Mouse (Mus musculus) testis, postnatal 10 days (tissue): ENCODE data around the gene Zfp800.
A peak's percentile ranks its signal among the peaks of the same experiment; 100 is the strongest.

Source experiments
- DNase-seq: peaks from one replicate; pipeline ENCODE4 v3.0.0; 2021; ENCODE audit warnings: low spot score

Gene Zfp800

GRCm38 (mm10) chr6:28397681-28398203 lies at the start of gene Zfp800:
Gene Zfp800 (minus strand): TSS chr6:28398005.
- DNase-seq: no peak

- DNase-seq: no peak
Observed at GRCm38 (mm10) chr6:28431538-28431855, 33.7 kb upstream of the Zfp800 start.

GRCm38 (mm10) chr6:28430795-28431537 lies 33.2 kb upstream of the Zfp800 start:
- no peak for DNase-seq

DNA sequence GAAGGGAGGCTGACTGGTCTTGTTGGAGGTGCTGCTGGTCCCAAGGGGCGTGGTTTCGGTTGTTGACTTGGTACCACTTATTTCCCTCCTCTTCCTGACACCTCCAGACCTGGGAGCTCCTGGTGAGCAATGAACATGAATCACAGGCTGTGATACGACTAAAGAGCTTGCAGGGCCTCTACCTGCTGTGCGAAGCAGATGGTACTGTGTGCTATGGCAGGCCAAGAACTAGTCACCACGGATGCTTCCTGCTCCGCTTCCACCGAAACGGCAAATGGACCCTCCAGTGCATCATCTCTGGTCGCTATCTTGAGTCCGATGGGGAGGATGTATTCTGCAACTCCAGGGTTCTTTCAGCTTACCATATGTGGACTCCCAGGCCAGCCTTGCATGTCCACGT lies 32.1 kb upstream of the Zfp800 start:
- DNase-seq: no peak

DNA sequence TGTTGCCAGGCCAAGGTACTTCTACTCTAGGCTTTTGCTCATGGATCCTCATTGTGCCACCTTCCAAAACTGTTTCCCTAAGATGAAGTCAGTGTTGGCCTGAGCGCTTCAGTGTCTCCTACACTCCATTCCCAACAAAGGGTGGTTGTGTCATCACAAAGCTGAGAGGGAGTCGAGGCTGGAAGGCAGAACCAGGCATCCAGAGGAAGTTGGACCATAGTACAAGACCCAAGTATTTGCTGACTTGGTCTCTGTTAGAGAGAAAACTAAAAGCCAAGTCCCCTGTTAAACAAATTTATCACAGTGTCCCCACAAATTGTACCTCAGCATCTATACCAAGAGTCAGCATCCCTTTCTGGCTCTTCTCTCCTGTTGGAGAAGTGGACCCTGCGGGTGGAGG lies 30.5 kb upstream of the Zfp800 start, which contains the start of gene Gcc1:
TSS of gene Gcc1 (minus strand) at position 101 of the 400 bp plus-strand sequence.
- DNase-seq: no peak

DNA sequence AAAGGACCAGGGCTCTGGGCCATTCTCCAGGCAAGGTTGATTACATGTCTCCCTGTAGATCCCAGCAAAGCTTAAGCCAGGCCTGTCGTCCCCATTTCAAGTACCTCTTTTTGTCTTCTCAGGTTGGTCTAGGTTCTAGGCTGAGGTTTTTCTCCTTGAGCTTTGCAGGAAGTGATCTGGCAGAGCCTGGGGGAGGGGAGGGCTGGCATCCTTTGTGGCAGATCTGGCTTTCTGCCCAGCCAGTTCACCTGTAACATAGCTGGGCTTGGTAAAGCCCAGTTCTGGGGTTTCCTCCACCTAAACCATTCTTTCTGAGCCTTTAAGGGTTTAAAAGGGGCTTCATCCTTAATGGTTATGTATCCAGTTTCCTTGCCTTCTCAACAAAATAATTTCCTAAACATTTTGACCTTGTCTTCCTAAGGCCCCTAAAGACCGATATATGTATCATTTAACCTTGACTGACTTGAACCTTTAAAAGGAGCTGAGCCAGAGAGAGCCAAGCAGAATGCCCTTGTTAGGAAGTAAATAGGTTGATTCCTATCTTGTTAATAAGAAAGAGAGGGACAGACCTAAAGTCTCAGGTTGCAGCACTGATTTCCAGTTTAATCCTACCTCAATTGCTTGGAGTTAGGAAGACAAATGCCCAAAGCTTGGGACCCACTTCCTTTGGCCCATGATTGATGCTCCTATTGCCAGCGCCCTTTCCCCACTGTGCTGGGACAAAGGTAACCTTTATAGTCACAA lies 29.5 kb upstream of the Zfp800 start, which contains the start of gene Fscn3:
TSS of gene Fscn3 (plus strand) at position 694 of the 744 bp plus-strand sequence.
- no peak for DNase-seq

DNA sequence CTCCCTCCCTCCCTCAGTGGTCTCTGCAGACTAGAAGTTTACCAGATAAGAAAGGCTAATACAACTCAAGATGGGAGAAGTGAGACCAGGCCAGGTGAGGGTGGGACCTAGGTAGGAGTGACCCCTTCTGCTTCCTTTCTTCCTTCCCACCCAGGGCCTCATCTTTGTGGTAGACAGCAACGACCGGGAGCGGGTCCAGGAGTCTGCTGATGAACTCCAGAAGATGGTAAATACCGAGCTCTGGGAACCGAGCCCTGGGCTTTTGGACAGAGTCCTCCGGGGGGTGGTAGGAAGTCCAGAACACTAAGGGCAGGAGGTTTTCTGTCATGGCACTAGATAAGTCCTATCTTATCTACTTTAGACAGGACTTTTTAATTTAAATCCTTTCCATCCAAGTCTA lies 27.2 kb upstream of the Zfp800 start:
- DNase-seq: no peak

DNA sequence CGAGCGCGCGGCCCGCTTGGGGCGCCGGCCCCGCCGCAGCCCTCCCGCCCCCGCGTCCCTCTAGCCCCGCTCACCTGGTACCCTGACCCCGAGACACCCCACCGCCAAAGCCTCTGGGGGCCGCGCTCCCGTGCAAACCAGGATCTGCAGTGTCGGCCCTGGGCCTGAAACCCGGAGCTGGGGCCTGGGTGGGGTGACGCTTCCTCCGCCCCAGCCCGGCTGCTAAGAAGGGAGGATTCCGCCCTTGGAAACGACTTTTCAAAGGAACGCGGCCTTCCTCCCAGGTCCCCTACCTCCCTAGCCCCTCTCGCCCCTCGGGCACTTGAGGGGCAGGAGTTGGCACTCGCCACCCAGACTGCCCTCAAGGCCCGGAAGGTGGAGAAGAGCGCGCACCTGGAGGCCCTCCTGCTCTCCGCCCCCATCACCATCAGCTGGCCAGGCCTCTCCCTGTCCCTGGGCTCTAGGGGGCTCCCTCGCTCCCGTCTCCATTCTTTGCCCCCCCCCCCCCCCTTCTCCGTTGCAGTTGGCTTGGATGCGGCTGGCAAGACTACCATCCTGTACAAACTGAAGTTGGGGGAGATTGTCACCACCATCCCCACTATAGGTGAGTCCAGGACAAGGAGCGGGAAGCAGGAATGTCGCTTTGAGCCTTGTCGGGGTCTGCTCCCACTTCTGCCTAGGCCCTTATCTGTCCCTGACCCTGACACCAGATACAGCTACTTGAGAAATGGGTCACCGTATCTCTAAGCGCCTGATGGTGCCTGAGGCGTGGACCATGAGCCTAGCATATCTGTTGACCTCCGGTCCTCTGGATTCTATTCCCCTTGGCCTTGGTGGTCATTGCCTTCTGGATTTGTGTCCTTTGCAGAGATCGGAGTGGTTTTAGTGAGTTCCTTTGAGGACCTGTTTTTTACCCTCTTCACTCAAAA lies 26.2 kb upstream of the Zfp800 start:
- peak; percentile 71 for DNase-seq

DNA sequence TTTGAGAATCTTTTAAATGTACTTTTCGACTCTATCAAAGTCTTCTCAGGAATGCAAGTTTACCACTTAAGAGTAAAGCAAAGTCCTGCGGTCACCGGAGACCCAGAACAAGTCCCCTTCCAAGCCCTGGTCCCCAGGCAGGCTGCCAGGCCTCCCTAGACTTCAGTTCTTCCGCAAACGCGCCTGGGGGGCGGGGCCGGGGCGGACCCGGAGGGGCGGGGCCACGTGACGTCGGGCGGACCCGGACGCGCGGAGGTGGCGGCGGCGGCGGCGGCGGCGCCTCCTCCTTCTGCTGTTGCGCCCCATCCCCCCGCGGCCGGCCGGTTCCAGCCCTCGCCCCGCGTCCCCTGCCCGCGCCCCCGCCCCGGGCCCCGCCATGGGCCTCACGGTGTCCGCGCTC lies 25.5 kb upstream of the Zfp800 start, which contains the start of gene Arf5:
TSS of gene Arf5 (plus strand) at position 248 of the 400 bp plus-strand sequence.
- DNase-seq: peak; percentile 99

GRCm38 (mm10) chr6:28422651-28423290 lies 25.0 kb upstream of the Zfp800 start:
- peak; percentile 51 for DNase-seq

- DNase-seq: peak; percentile 98
Observed at GRCm38 (mm10) chr6:28421469-28422000, 23.7 kb upstream of the Zfp800 start.

GRCm38 (mm10) chr6:28420865-28421264 lies 23.1 kb upstream of the Zfp800 start:
- DNase-seq: no peak

DNA sequence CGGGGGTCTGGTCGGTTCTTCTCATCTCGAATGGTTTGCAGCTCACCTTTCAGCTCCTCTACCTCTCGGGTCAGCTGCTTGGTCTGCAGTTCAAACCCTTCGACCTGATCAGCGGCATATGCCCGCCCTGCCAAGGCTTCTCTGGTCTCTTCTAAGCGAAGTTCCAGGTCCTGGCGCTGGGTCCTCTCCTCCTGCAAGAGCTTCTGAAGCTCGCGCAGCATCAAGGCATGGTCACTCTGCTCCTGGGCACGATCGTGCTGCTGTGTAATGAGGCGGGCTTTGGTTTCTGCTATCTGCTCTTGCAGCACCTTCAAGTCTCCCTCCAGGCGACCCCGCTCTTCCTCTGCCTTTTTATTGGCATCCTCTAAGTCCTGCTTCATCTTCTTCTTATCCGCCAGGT lies 22.6 kb upstream of the Zfp800 start:
- no peak for DNase-seq

GRCm38 (mm10) chr6:28419673-28420072 lies 21.9 kb upstream of the Zfp800 start:
- DNase-seq: no peak

GRCm38 (mm10) chr6:28418449-28418848 lies 20.6 kb upstream of the Zfp800 start:
- peak; percentile 91 for DNase-seq

GRCm38 (mm10) chr6:28416981-28417380 lies 19.2 kb upstream of the Zfp800 start:
- DNase-seq: no peak

DNA sequence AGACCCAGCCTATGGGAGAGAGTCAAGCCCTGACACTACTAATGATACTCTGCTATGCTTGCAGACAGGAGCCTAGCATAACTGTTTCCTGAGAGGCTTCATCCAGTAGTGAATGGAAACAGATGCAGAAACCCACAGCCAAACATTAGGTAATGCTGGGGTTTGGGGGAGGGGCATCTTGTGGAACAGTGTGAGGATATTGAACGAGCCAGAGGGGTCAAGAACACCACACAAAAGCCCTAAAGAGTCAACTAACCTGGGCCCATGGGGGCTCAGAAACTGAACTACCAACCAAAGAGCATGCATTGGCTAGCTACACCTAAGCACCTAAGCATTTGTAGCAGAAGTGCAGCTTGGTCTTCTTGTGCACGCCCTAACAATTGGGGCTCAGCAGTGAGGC lies 13.4 kb upstream of the Zfp800 start:
- no peak for DNase-seq

- no peak for DNase-seq
Observed at GRCm38 (mm10) chr6:28410053-28410452, 12.2 kb upstream of the Zfp800 start.

- DNase-seq: no peak
Observed at GRCm38 (mm10) chr6:28399791-28400190, 2.0 kb upstream of the Zfp800 start.

GRCm38 (mm10) chr6:28398726-28399125 lies 921 bp upstream of the Zfp800 start:
- no peak for DNase-seq

DNA sequence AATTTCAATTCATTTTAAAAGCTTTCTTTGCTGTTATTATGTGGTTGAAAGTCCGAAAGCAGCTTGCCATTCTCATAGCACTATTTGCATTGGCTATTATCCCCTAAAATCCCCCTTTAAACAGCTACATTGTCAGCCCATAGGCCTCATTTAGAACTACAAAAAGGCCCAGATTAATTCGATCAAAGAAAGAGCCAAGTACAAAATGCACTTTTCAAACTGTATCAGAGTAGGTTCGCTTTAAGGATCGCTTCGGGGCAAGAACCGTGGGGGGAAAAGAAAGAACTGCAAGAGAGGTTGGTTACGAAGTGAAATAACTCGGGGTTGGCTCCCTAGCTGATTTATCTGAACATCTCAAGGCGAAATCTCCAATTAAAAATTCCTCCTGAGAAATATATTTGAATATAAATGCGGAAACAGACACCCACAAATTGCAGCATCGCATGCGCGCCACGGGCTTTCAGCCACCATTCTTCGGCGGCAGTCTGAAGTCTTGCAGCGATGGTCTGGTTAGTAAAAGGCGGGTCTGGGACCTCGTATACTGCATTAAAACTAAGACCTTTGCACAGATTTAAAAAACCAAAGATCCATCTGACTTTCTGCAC lies 850 bp downstream of the Zfp800 start:
- DNase-seq: no peak
